Mouse (Mus musculus) thymus, adult 2 months (tissue): ENCODE measurements around the gene Cmss1.

Experiments
- CTCF ChIP-seq: fragments of 200-500 bp; IDR thresholded peaks from 2 replicates; pipeline ENCODE4 v1.5.1; 2012; ENCODE audit warnings: mild to moderate bottlenecking, control low read depth, low read length, moderate library complexity, borderline replicate concordance; ENCODE audit not compliant: control insufficient read depth, poor library complexity, insufficient read depth; ENCODE audit errors: extremely low read depth
- POLR2A ChIP-seq: fragments of 200-500 bp; IDR thresholded peaks from 2 replicates; pipeline ENCODE4 v1.6.1; 2012; ENCODE audit warnings: mild to moderate bottlenecking, low read length, control low read depth, moderate library complexity; ENCODE audit not compliant: control insufficient read depth, poor library complexity, insufficient read depth; ENCODE audit errors: extremely low read depth

DNA sequence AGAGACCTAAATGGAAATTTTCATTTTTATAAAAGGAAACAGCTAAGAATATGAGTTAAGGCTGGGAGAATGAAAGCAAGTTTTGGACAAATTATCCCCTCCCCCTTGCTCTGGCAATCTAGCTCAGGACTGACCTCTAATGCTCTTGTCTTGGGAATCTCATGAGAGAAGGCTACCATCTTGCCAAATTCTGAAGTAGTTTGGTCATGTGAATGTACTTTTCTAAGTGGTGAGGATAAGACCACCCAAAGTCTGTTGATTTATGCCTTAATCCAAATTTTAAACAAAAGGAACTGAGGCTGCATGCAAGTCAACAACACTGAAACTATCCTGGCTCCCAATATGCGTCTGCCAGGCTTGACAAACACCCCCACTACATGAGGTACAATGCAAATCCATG lies 98.3 kb downstream of the Cmss1 start:
- no peak for TF ChIP-seq CTCF
- no peak for TF ChIP-seq POLR2A
